In the genomic region with DNA sequence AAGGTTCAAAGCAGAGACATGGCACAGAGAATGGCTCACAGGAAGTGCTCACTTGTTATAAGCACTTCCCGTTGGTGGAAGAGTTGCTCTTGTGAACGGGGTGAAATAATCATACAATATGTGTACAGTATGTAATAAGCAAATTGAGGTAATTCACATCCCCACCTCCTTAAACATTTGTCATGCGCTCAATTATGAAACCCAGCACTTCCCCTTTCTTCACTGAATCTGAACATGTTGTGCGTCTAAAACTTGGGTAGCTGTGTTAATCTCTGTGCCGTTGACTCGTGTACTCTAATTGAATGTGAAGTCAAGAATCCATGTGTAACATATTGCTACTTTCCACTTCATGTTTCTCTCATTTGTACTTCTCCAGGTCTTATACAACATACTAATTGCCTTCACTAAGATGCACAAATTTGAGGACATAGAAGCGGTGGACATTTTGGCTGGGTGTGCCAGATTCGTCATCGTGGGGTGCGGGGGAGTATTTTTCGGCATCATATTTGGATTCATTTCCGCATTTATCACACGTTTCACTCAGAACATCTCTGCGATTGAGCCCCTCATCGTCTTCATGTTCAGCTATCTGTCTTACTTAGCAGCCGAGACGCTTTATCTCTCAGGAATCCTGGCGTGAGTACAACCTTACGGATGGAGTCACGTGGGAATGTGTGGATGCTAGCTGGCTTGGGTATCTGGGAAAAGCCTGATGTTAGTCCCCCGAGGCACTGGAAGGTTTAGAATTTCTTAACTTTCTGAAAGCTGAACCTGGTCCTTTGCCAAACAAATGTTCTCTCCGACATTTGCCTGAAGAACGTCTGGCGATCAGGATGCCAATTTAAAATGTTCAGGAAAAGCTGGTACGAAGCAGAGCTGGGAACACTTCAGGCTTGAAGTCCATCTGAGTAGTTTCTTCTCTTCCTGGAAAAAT, we compare ENCODE assay signal across 10 mouse cellular contexts. TPM values are rescaled to one million over a fixed set of nuclear protein-coding genes. Genes with fewer than 3 reads are reported as not detected.
DNase-seq lines count a peak whose midpoint lies in the region; ATAC-seq and TF ChIP-seq lines count a peak whose summit lies in the region.
"Had no signal": no experiment of that assay in that cellular context is flagged by ENCODE, and none has a peak within 500 bp of the region (broad histone marks: within the 10 kb centered on the region; RNA-seq: fewer than 3 reads in every experiment).

No protein-coding gene starts in this region.

- no peak for ATAC-seq in heart, embryonic 11.5 days (replicated peaks; ENCODE audit: insufficient number of reproducible peaks, low FRiP score, low TSS enrichment)
- peak; percentile 62 for ATAC-seq in common myeloid progenitor, adult 5-6 weeks (replicated peaks; ENCODE audit: low read depth, poor library complexity, severe bottlenecking)
- ATAC-seq in kidney, embryonic 16.5 days (ENCODE audit: low FRiP score, low TSS enrichment): no peak
- ATAC-seq: Patski had no signal

- TF ChIP-seq CTCF in heart, adult 2 months (IDR thresholded peaks at IDR 0.05): no peak

- TF ChIP-seq EP300 in heart, adult 2 months (IDR thresholded peaks at IDR 0.05; ENCODE audit: insufficient read depth, low read depth, low read length): no peak

- H3K79me2 ChIP-seq in heart, adult 2 months (replicated peaks; ENCODE audit: control insufficient read depth, insufficient read depth, low read length): no peaks in the 10 kb centered on the region

- H3K9ac ChIP-seq in heart, adult 2 months (ENCODE audit: low read depth, low read length): no peak overlapping the region
- H3K9ac ChIP-seq in heart, embryonic 11.5 days (ENCODE audit: low read depth, low read length): no peak overlapping the region
- H3K9ac ChIP-seq in kidney, embryonic 16.5 days (replicated peaks; ENCODE audit: low read length): no peak overlapping the region
- H3K9ac ChIP-seq: hindbrain, embryonic 14.5 days had no signal

- TF ChIP-seq POLR2A in heart, adult 2 months (IDR thresholded peaks at IDR 0.05; ENCODE audit: insufficient read depth, low read depth, low read length): no peak

- H3K9me3 ChIP-seq in heart, embryonic 11.5 days (replicated peaks; ENCODE audit: control insufficient read depth, low read length): no peaks in the 10 kb centered on the region
- H3K9me3 ChIP-seq in kidney, embryonic 16.5 days (ENCODE audit: low read length): no peaks in the 10 kb centered on the region

- no peaks in the 10 kb centered on the region for H3K27me3 ChIP-seq in heart, adult 2 months (ENCODE audit: control insufficient read depth, insufficient read depth, low read length)
- H3K27me3 ChIP-seq in heart, embryonic 11.5 days (ENCODE audit: control insufficient read depth, insufficient read depth, low read length): no peaks in the 10 kb centered on the region
- no peaks in the 10 kb centered on the region for H3K27me3 ChIP-seq in kidney, embryonic 16.5 days (ENCODE audit: insufficient read depth, low read length)
- H3K27me3 ChIP-seq: Patski had no signal

- no peak overlapping the region for H3K27ac ChIP-seq in heart, adult 2 months
- H3K27ac ChIP-seq in heart, embryonic 11.5 days (ENCODE audit: low read depth, low read length): no peak overlapping the region
- no peak overlapping the region for H3K27ac ChIP-seq in kidney, embryonic 16.5 days (ENCODE audit: low read length)
- H3K27ac ChIP-seq: hindbrain, embryonic 14.5 days had no signal

- intact Hi-C loops in heart, adult 2 months (cut with DNase I): no loop called here

- no peak overlapping the region for H3K4me3 ChIP-seq in heart, adult 2 months
- H3K4me3 ChIP-seq in heart, embryonic 11.5 days (ENCODE audit: low read depth, low read length): no peak overlapping the region
- H3K4me3 ChIP-seq in kidney, embryonic 16.5 days (ENCODE audit: low read length): no peak overlapping the region

- no peaks in the 10 kb centered on the region for H3K4me1 ChIP-seq in heart, adult 2 months (ENCODE audit: control insufficient read depth, insufficient read depth, low read length)
- no peaks in the 10 kb centered on the region for H3K4me1 ChIP-seq in heart, embryonic 11.5 days (ENCODE audit: control insufficient read depth, insufficient read depth, low read length)
- H3K4me1 ChIP-seq in kidney, embryonic 16.5 days (ENCODE audit: insufficient read depth, low read length): no peaks in the 10 kb centered on the region

- WGBS in heart, adult 2 months: 60% methylated on average over 25 of the region's 25 CpGs
- WGBS in heart, embryonic 11.5 days (ENCODE audit: insufficient replicate concordance): 74% methylated on average over 25 of the region's 25 CpGs
- 81% methylated on average over 25 of the region's 25 CpGs for WGBS in kidney, embryonic 16.5 days

- H3K36me3 ChIP-seq in heart, adult 2 months (ENCODE audit: control insufficient read depth, insufficient read depth, low read length): no peaks in the 10 kb centered on the region
- no peaks in the 10 kb centered on the region for H3K36me3 ChIP-seq in heart, embryonic 11.5 days (ENCODE audit: control insufficient read depth, insufficient read depth, low read length)
- no peaks in the 10 kb centered on the region for H3K36me3 ChIP-seq in kidney, embryonic 16.5 days (ENCODE audit: insufficient read depth, low read length)

- no peak overlapping the region for H3K4me2 ChIP-seq in heart, embryonic 11.5 days
- no peak overlapping the region for H3K4me2 ChIP-seq in kidney, embryonic 16.5 days (replicated peaks; ENCODE audit: low read depth, low read length)
- H3K4me2 ChIP-seq: hindbrain, embryonic 14.5 days had no signal

- DNase-seq in heart, adult 2 months: peak; percentile 17 to 23
- DNase-seq in heart, postnatal 4 days: peak; percentile 32
- peak; percentile 64 for DNase-seq in right cerebral cortex, adult 18-20 months
- DNase-seq in ovary, adult 18-20 months (ENCODE audit: low spot score): no peak
- no peak for DNase-seq in adrenal gland, adult 18-20 months (ENCODE audit: low spot score in 2 of 2)

RNA-seq across cellular contexts. Expression of gene Slc9a4, which starts 20.8 kb away (rescaled TPM):
- total RNA-seq in heart, adult 2 months (2021): under 1 TPM in 1 of 2 experiments, not detected in 1; 0.05 TPM
- 0.18 TPM in 1 of 2 replicates, not detected in the other for polyA plus RNA-seq in heart, adult 2 months (2012; rRNA removed)
- not detected in 2 replicates for polyA plus RNA-seq in heart, embryonic 11.5 days (2014; fragmentation: Nextera tagmentation; extraction: Ambion mirVana)
- not detected in 2 replicates for total RNA-seq in common myeloid progenitor, adult 5-6 weeks (2017)
- not detected for total RNA-seq in heart, postnatal 4 days (2021)
- not detected for total RNA-seq in adrenal gland, adult 18-20 months (2021)
- 0.40 and 0.49 TPM in 2 replicates for polyA plus RNA-seq in kidney, embryonic 16.5 days (2015; fragmentation: Nextera tagmentation; extraction: Ambion mirVana)
- polyA plus RNA-seq: hindbrain, embryonic 14.5 days; Patski had no signal

Comparison
In these comparisons a context has a peak if more than half of its experiments do, and no peak if none do; other contexts are left out.
1. DNase-seq: peak in heart, adult 2 months (2 of 2), heart, postnatal 4 days (single experiment) and right cerebral cortex, adult 18-20 months (single experiment); none in ovary, adult 18-20 months (single experiment) and adrenal gland, adult 18-20 months (0 of 2).